Mouse (Mus musculus): Measurements from ENCODE around the gene Efhd1.

DNA sequence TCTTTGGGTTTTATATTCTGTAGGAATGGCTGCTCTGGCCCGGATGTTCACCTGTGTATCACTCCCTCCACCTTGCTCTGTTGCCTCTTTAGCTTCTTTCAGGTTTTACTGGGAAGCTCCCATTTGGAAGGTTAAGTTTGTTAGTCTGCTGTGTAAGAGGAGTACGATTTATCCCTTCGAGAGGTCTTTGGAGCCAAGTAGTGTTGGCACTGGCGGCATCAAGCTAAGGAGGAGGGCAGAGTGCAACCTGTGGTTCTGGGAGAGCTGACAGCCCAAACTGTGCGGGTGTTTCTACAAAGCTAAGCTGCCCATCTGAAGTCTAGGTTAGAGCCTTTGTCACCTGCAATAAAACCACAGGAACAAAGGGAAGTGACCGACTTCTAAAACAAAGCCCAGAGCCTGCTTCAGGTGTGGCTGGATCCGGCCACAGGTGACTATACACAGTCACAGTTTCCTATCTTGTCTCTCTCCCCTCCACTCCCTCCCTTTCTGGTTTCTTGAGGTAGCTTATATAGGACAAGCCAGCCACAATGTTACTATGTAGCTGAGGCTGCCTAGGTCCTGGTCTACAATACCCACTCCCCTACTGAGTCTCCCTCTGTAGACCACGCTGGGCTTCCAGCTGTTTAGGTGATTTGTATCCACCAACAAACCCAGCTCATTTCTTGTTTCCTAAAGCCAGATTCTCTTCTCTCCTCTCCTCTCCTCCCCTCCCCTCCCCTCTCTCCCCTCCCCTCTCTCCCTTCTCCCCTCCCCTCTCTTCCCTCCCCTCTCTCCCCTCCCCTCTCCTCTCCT, 2.3 kb downstream of the Efhd1 start:
- TF ChIP-seq CTCF (IDR thresholded peaks at IDR 0.05; ENCODE audit: low read depth, low read length) (no peak), POLR2AphosphoS5 (IDR thresholded peaks at IDR 0.05; ENCODE audit: insufficient replicate concordance, low read depth, low read length) (no peak), TAL1 (conservative IDR thresholded peaks at IDR 0.05; ENCODE audit: low read depth, low read length) (no peak), GATA1 (IDR thresholded peaks at IDR 0.05; ENCODE audit: borderline replicate concordance, low read length) (no peak), GATA2 (IDR thresholded peaks at IDR 0.05; ENCODE audit: borderline replicate concordance, low read depth, low read length) (no peak)

Measured in G1E (cell line).